Mouse (Mus musculus) liver, adult 2 months (tissue): Measurements from ENCODE around the gene Atp1a2. TPM values are rescaled to one million over a fixed set of nuclear protein-coding genes. Genes with fewer than 3 reads are reported as not detected.

Experiments used
- DNase-seq: peaks from one replicate; pipeline ENCODE4 v3.0.0-alpha.2; 2011; ENCODE audit warnings: low read depth, low spot score; ENCODE audit errors: extremely low read depth
- H3K27ac ChIP-seq: fragments of 200-500 bp; replicated peaks from 2 replicates; pipeline ENCODE4 v1.5.1; 2012; ENCODE audit warnings: low read depth, mild to moderate bottlenecking, control low read depth, inconsistent platforms, low read length; ENCODE audit not compliant: insufficient read depth
- H3K27me3 ChIP-seq: fragments of 200-500 bp; 2 replicates; pipeline ENCODE4 v1.6.1; 2012; ENCODE audit warnings: mild to moderate bottlenecking, moderate library complexity, low read length, inconsistent platforms; ENCODE audit not compliant: control insufficient read depth, insufficient read depth
- H3K36me3 ChIP-seq: fragments of 200-500 bp; 2 replicates; pipeline ENCODE4 v1.6.1; 2012; ENCODE audit warnings: low read length, inconsistent platforms; ENCODE audit not compliant: control insufficient read depth, insufficient read depth
- H3K4me1 ChIP-seq: fragments of 200-500 bp; 2 replicates; pipeline ENCODE4 v1.6.1; 2011; ENCODE audit warnings: low read length; ENCODE audit not compliant: control insufficient read depth, insufficient read depth
- H3K4me3 ChIP-seq: fragments of 200-500 bp; 2 replicates; pipeline ENCODE4 v1.5.1; 2011; ENCODE audit warnings: low read depth, mild to moderate bottlenecking, control low read depth, low read length, moderate library complexity; ENCODE audit not compliant: insufficient read depth
- H3K79me2 ChIP-seq: fragments of 200-500 bp; 2 replicates; pipeline ENCODE4 v1.6.1; 2012; ENCODE audit warnings: inconsistent platforms, mild to moderate bottlenecking, low read length, moderate library complexity; ENCODE audit not compliant: control insufficient read depth, insufficient read depth
- H3K9ac ChIP-seq: fragments of 200-500 bp; 2 replicates; pipeline ENCODE4 v1.6.1; 2012; ENCODE audit warnings: low read depth, mild to moderate bottlenecking, control low read depth, inconsistent platforms, low read length
- CTCF ChIP-seq: fragments of 200-500 bp; IDR thresholded peaks from 2 replicates; pipeline ENCODE4 v1.5.1; 2011; ENCODE audit warnings: low read depth, low read length, control low read depth
- POLR2A ChIP-seq: fragments of 200-500 bp; IDR thresholded peaks from 2 replicates; pipeline ENCODE4 v1.6.1; 2011; ENCODE audit warnings: low read length, control low read depth; ENCODE audit not compliant: insufficient read depth; ENCODE audit errors: extremely low read depth
- WGBS: fragments of 180-500 bp; shearing (Covaris S2); methylation state at CpG from one replicate; pipeline ENCODE4 v1.1.7; 2018; 5-methylcytosine and 5-hydroxymethylcytosine counted together
- polyA plus RNA-seq: library from polyadenylated mRNA; depleted of rRNA; stranded (reverse); fragments of >200 nt; gene quantifications from 2 replicates; pipeline ENCODE4 v1.2.3, GENCODE M21; 2012
- total RNA-seq: library from RNA; depleted of rRNA; stranded (reverse); fragments of >200 nt; gene quantifications from 2 replicates; pipeline ENCODE4 v1.2.3, GENCODE M21; 2014

Gene Atp1a2
- total and polyA plus RNA-seq, 2 experiments, result 0.59 to 0.92 TPM

- TF ChIP-seq CTCF (no peak), POLR2A (no peak)
- no peak overlapping the region for H3K9ac ChIP-seq
- no peak for DNase-seq
- H3K36me3 ChIP-seq, result no peaks in the 10 kb centered on the region
- no peaks in the 10 kb centered on the region for H3K79me2 ChIP-seq
- WGBS, result 94% methylated on average over 2 of the region's 2 CpGs
- no peak overlapping the region for H3K4me3 ChIP-seq
- H3K4me1 ChIP-seq, result no peaks in the 10 kb centered on the region
- H3K27me3 ChIP-seq, result no peaks in the 10 kb centered on the region
- no peak overlapping the region for H3K27ac ChIP-seq
These were observed 5.0 kb downstream of the Atp1a2 start for GRCm38 (mm10) chr1:172292880-172293279.

- Histone ChIP-seq H3K4me3 (no peak overlapping the region), H3K27ac (no peak overlapping the region), H3K36me3 (no peaks in the 10 kb centered on the region), H3K79me2 (no peaks in the 10 kb centered on the region), H3K9ac (no peak overlapping the region), H3K27me3 (no peaks in the 10 kb centered on the region), H3K4me1 (no peaks in the 10 kb centered on the region)
- DNase-seq, result no peak
- TF ChIP-seq POLR2A, result no peak
- no peak for TF ChIP-seq CTCF
- WGBS, result 55% methylated on average over 3 of the region's 3 CpGs
These were observed 8.3 kb downstream of the Atp1a2 start for GRCm38 (mm10) chr1:172289617-172289946.

- no peak overlapping the region for H3K9ac ChIP-seq
- 92% methylated on average over 11 of the region's 11 CpGs for WGBS
- DNase-seq, result no peak
- H3K4me3 ChIP-seq, result no peak overlapping the region
- TF ChIP-seq POLR2A (no peak), CTCF (no peak)
- H3K27me3 ChIP-seq, result no peaks in the 10 kb centered on the region
- no peak overlapping the region for H3K27ac ChIP-seq
- no peaks in the 10 kb centered on the region for H3K79me2 ChIP-seq
- no peaks in the 10 kb centered on the region for H3K4me1 ChIP-seq
- no peaks in the 10 kb centered on the region for H3K36me3 ChIP-seq
These were observed 8.8 kb downstream of the Atp1a2 start for GRCm38 (mm10) chr1:172288900-172289616.

- Histone ChIP-seq H3K4me3 (no peak overlapping the region), H3K27ac (no peak overlapping the region), H3K27me3 (no peaks in the 10 kb centered on the region), H3K9ac (no peak overlapping the region), H3K36me3 (no peaks in the 10 kb centered on the region), H3K79me2 (no peaks in the 10 kb centered on the region), H3K4me1 (no peaks in the 10 kb centered on the region)
- no peak for DNase-seq
- WGBS, result 90% methylated on average over 5 of the region's 5 CpGs
- TF ChIP-seq CTCF (no peak), POLR2A (no peak)
These were observed 11.1 kb downstream of the Atp1a2 start for GRCm38 (mm10) chr1:172286740-172287139.

GRCm38 (mm10) chr1:172284221-172284620 lies 13.6 kb downstream of the Atp1a2 start:
- H3K27ac ChIP-seq, result no peak overlapping the region
- no peaks in the 10 kb centered on the region for H3K79me2 ChIP-seq
- no peaks in the 10 kb centered on the region for H3K4me1 ChIP-seq
- H3K4me3 ChIP-seq, result no peak overlapping the region
- WGBS, result 89% methylated on average over 14 of the region's 14 CpGs
- no peak overlapping the region for H3K9ac ChIP-seq
- no peak for DNase-seq
- H3K27me3 ChIP-seq, result no peaks in the 10 kb centered on the region
- TF ChIP-seq POLR2A, result no peak
- no peak for TF ChIP-seq CTCF
- H3K36me3 ChIP-seq, result no peaks in the 10 kb centered on the region

GRCm38 (mm10) chr1:172283073-172283472 lies 14.8 kb downstream of the Atp1a2 start:
- H3K27ac ChIP-seq, result no peak overlapping the region
- H3K79me2 ChIP-seq, result no peaks in the 10 kb centered on the region
- H3K36me3 ChIP-seq, result no peaks in the 10 kb centered on the region
- no peak overlapping the region for H3K9ac ChIP-seq
- WGBS, result 96% methylated on average over 6 of the region's 6 CpGs
- TF ChIP-seq POLR2A (no peak), CTCF (no peak)
- DNase-seq, result no peak
- H3K4me3 ChIP-seq, result no peak overlapping the region
- no peaks in the 10 kb centered on the region for H3K27me3 ChIP-seq
- no peaks in the 10 kb centered on the region for H3K4me1 ChIP-seq
